Mouse (Mus musculus): ENCODE measurements around the gene Nos1ap.

DNA sequence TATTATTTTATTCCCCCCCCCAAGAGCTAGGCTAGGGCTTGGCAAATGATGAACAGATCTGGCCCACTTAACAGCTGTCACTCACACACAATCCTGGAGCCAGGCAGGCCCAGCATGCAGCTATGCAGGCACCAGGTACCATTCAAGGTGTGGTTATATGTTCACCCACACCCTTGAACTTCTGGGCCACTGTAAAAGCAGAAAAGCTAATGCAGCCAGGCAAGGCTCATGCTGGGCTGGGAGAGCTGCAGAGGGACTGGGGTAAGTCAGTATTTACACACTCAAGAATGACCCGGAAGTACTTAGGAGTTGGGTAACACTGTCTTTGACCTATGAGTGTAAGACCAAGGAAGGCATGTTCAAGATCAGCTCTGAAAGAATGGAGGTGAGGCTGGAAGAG, 265.3 kb downstream of the Nos1ap start:
- TF ChIP-seq TAL1 (IDR thresholded peaks at IDR 0.05; ENCODE audit: low read length) (no peak), GATA1 (IDR thresholded peaks at IDR 0.05; ENCODE audit: low read length) (no peak)
